Mouse (Mus musculus): ENCODE results near the gene Pold3.
"Not testable (repeated sequence)": the region's sequence is repeated elsewhere in the genome, so short reads cannot be mapped to it uniquely, and the experiment has no call there.

Gene Pold3

GRCm38 (mm10) chr7:100108341-100108740 is 13.0 kb downstream of the Pold3 start:
- no peak for DNase-seq

GRCm38 (mm10) chr7:100104677-100105076 is 16.7 kb downstream of the Pold3 start:
- no peak for DNase-seq

GRCm38 (mm10) chr7:100100031-100100595 is 21.3 kb downstream of the Pold3 start:
- DNase-seq: no peak

GRCm38 (mm10) chr7:100086891-100087290 is 34.5 kb downstream of the Pold3 start:
- DNase-seq: no peak

- DNase-seq: no peak
These were observed 35.1 kb downstream of the Pold3 start for GRCm38 (mm10) chr7:100086159-100086755.

GRCm38 (mm10) chr7:100083812-100084211 is 37.6 kb downstream of the Pold3 start:
- no peak for DNase-seq

- no peak for DNase-seq
These were observed 38.5 kb downstream of the Pold3 start for GRCm38 (mm10) chr7:100082836-100083235.

GRCm38 (mm10) chr7:100080087-100080781 is 41.1 kb downstream of the Pold3 start:
- DNase-seq: no peak

- DNase-seq: no peak
These were observed 44.3 kb downstream of the Pold3 start for GRCm38 (mm10) chr7:100077071-100077470.

- no peak for DNase-seq
These were observed 45.1 kb downstream of the Pold3 start for GRCm38 (mm10) chr7:100076296-100076695.

- no peak for DNase-seq
These were observed 47.4 kb downstream of the Pold3 start for GRCm38 (mm10) chr7:100073959-100074358.

- not testable (repeated sequence) for DNase-seq
These were observed 68.4 kb downstream of the Pold3 start for GRCm38 (mm10) chr7:100052991-100053390.

GRCm38 (mm10) chr7:100051904-100052303 is 69.5 kb downstream of the Pold3 start:
- DNase-seq: no peak

- DNase-seq: no peak
These were observed 74.9 kb downstream of the Pold3 start for GRCm38 (mm10) chr7:100046486-100046885.

GRCm38 (mm10) chr7:100043605-100044031 is 77.7 kb downstream of the Pold3 start:
- DNase-seq: no peak

GRCm38 (mm10) chr7:100043096-100043495 is 78.3 kb downstream of the Pold3 start:
- no peak for DNase-seq

- DNase-seq: no peak
These were observed 79.2 kb downstream of the Pold3 start for GRCm38 (mm10) chr7:100042120-100042519.

- DNase-seq: no peak
These were observed 84.9 kb downstream of the Pold3 start for GRCm38 (mm10) chr7:100036495-100036894.

GRCm38 (mm10) chr7:100036050-100036449 is 85.3 kb downstream of the Pold3 start:
- no peak for DNase-seq

- DNase-seq: no peak
These were observed 86.4 kb downstream of the Pold3 start for GRCm38 (mm10) chr7:100034815-100035463.

GRCm38 (mm10) chr7:100033672-100034071 is 87.7 kb downstream of the Pold3 start:
- DNase-seq: no peak

Data from thymus, adult 18-20 months (tissue).